Mouse (Mus musculus) MEL (cell line): Measurements from ENCODE around the gene Emc1.

ENCODE experiments used
- CHD1 ChIP-seq: IDR thresholded peaks from 2 replicates; pipeline ENCODE4 v1.6.1; 2012; ENCODE audit warnings: low read depth, mild to moderate bottlenecking, inconsistent platforms, low read length, improper control_type of control experiment
- CTCF ChIP-seq, 3 experiments: IDR thresholded peaks in 2 of 3; conservative IDR thresholded peaks in 1 of 3; 2 replicates each; pipeline ENCODE4 v1.5.1; 2011 to 2012; ENCODE audit warnings: low read length in 3 of 3, low read depth in 2 of 3, mild to moderate bottlenecking in 2 of 3, improper control_type of control experiment in 1 of 3, inconsistent platforms in 1 of 3, mixed read lengths in 1 of 3, moderate library complexity in 1 of 3; ENCODE audit not compliant: control insufficient read depth in 1 of 3, insufficient read depth in 1 of 3, poor library complexity in 1 of 3, severe bottlenecking in 1 of 3
- ELF1 ChIP-seq: IDR thresholded peaks from 2 replicates; pipeline ENCODE4 v1.6.1; 2014; ENCODE audit warnings: low read depth, mild to moderate bottlenecking, inconsistent platforms, low read length, improper control_type of control experiment, moderate library complexity
- GATA1 ChIP-seq: IDR thresholded peaks from 2 replicates; pipeline ENCODE4 v1.6.1; 2011; ENCODE audit warnings: low read depth, low read length, improper control_type of control experiment
- KAT2A ChIP-seq: conservative IDR thresholded peaks from 2 replicates; pipeline ENCODE4 v1.6.1; 2012; ENCODE audit warnings: low read depth, low read length, improper control_type of control experiment, inconsistent platforms
- MEF2A ChIP-seq: IDR thresholded peaks from 2 replicates; pipeline ENCODE4 v1.6.1; 2014; ENCODE audit warnings: low read depth, mild to moderate bottlenecking, inconsistent platforms, low read length, improper control_type of control experiment; ENCODE audit not compliant: poor library complexity, insufficient replicate concordance, severe bottlenecking; ENCODE audit errors: extremely low read depth
- POLR2A ChIP-seq, 2 experiments: IDR thresholded peaks; 2 replicates each; pipeline ENCODE4 v1.6.1; 2011 to 2012; ENCODE audit warnings: low read length in 2 of 2, mild to moderate bottlenecking in 2 of 2, control low read depth in 1 of 2, improper control_type of control experiment in 1 of 2, low read depth in 1 of 2, moderate library complexity in 1 of 2; ENCODE audit not compliant: control insufficient read depth in 1 of 2, insufficient read depth in 1 of 2, poor library complexity in 1 of 2
- RCOR1 ChIP-seq: IDR thresholded peaks from 2 replicates; pipeline ENCODE4 v1.6.1; 2012; ENCODE audit warnings: low read depth, mild to moderate bottlenecking, inconsistent platforms, low read length, improper control_type of control experiment
- TAL1 ChIP-seq: IDR thresholded peaks from 2 replicates; pipeline ENCODE4 v1.6.1; 2012; ENCODE audit warnings: mild to moderate bottlenecking, inconsistent platforms, low read length, moderate library complexity, mixed read lengths
- TBP ChIP-seq: IDR thresholded peaks from 2 replicates; pipeline ENCODE4 v1.8.0; 2011; ENCODE audit warnings: low read depth, low read length, improper control_type of control experiment

- TF ChIP-seq GATA1 = no peak
- TF ChIP-seq ELF1 = no peak
- TF ChIP-seq RCOR1 = no peak
- TF ChIP-seq MEF2A = no peak
- TF ChIP-seq POLR2A (IDR thresholded peaks at IDR 0.05; ENCODE audit: control insufficient read depth in 1 of 2, insufficient read depth in 1 of 2, low read depth in 1 of 2, low read length in 2 of 2, poor library complexity in 1 of 2) = no peak
- no peak for TF ChIP-seq CTCF (IDR thresholded peaks at IDR 0.05 in 2 of 3, conservative IDR thresholded peaks at IDR 0.05 in 1 of 3; ENCODE audit: control insufficient read depth in 1 of 3, insufficient read depth in 1 of 3, low read depth in 2 of 3, low read length in 3 of 3, poor library complexity in 1 of 3, severe bottlenecking in 1 of 3)
- TF ChIP-seq CHD1 = no peak
- TF ChIP-seq TBP = no peak
- TF ChIP-seq KAT2A = no peak
- TF ChIP-seq TAL1 = no peak
Measured at GRCm38 (mm10) chr4:139382231-139382630, 29.8 kb downstream of the Emc1 start.
